Mouse (Mus musculus) 3134 (cell line): Measurements from ENCODE around the gene Olfr913.

Source experiments
- DNase-seq: peaks from one replicate; pipeline ENCODE4 v3.0.0-alpha.2; 2011; ENCODE audit warnings: low spot score; ENCODE audit not compliant: insufficient read length; ENCODE audit errors: extremely low read depth

Gene Olfr913

GRCm38 (mm10) chr9:38592459-38592858, at the start of gene Olfr913:
Olfr913 (plus strand) TSS chr9:38592759.
- DNase-seq: no peak

- DNase-seq: no peak
Measured at GRCm38 (mm10) chr9:38579878-38580277, 12.7 kb upstream of the Olfr913 start, which contains the start of gene Olfr912. Olfr912 (plus strand) TSS chr9:38580178.

GRCm38 (mm10) chr9:38591056-38591455, 1.5 kb upstream of the Olfr913 start:
- DNase-seq: no peak

- DNase-seq: no peak
Measured at GRCm38 (mm10) chr9:38604802-38605201, 12.2 kb downstream of the Olfr913 start, which contains the start of gene Olfr914. Olfr914 (plus strand) TSS chr9:38605102.

GRCm38 (mm10) chr9:38632406-38632805, 39.8 kb downstream of the Olfr913 start:
- DNase-seq: no peak
